ENCODE assay signal across 17 mouse cellular contexts in the genomic region with DNA sequence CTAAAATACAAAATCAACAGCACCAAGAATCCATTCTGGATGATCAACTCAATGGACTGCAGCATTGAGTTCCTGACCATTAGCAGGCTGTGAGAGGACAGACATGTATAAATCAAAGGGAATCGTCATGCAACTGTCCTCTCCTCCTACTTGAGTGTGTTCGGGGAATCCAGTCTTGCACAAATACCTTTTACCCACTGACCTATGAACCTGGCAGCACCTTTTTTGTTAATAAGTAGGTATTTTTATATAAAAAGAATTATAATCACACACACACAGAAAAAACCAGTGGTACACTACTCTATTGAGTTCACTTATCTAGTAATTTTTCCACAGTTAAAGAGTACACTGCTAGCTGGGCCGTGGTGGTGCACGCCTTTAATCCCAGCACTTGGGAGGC.
"Had no signal": no experiment of that assay in that cellular context is flagged by ENCODE, and none has a peak within 500 bp of the region (broad histone marks: within the 10 kb centered on the region; RNA-seq: fewer than 3 reads in every experiment).

No protein-coding gene starts in this region.

- H3K27ac ChIP-seq: lung, embryonic 15.5 days; macrophage; midbrain, embryonic 12.5 days; midbrain, embryonic 15.5 days; neural tube, embryonic 12.5 days; stomach, embryonic 15.5 days; stomach, postnatal 0 days had no signal

- H3K27me3 ChIP-seq: lung, embryonic 15.5 days; megakaryocyte, embryonic 14.5 days; midbrain, embryonic 12.5 days; midbrain, embryonic 15.5 days; neural tube, embryonic 12.5 days; stomach, embryonic 15.5 days had no signal

- H3K4me2 ChIP-seq: lung, embryonic 15.5 days; midbrain, embryonic 12.5 days; midbrain, embryonic 15.5 days; neural tube, embryonic 12.5 days; stomach, embryonic 15.5 days had no signal

- H3K4me3 ChIP-seq: lung, embryonic 15.5 days; megakaryocyte, embryonic 14.5 days; midbrain, embryonic 12.5 days; midbrain, embryonic 15.5 days; neural tube, embryonic 12.5 days; stomach, embryonic 15.5 days had no signal

- H3K36me3 ChIP-seq: lung, embryonic 15.5 days; midbrain, embryonic 12.5 days; midbrain, embryonic 15.5 days; neural tube, embryonic 12.5 days; stomach, embryonic 15.5 days had no signal

- ATAC-seq: liver, postnatal 0 days; lung, postnatal 0 days; midbrain, embryonic 15.5 days had no signal

- DNase-seq: liver, postnatal 0 days; lung, adult 2 months; lung, postnatal 14 days; lung, postnatal 36 days; right cerebral cortex, postnatal 14 days; thymus, adult 2 months; thymus, postnatal 25 days; thymus, postnatal 4 days had no signal

- H3K9me3 ChIP-seq: lung, embryonic 15.5 days; megakaryocyte, embryonic 14.5 days; midbrain, embryonic 12.5 days; midbrain, embryonic 15.5 days; neural tube, embryonic 12.5 days; stomach, embryonic 15.5 days had no signal

- H3K9ac ChIP-seq: liver, postnatal 0 days; lung, embryonic 15.5 days; midbrain, embryonic 12.5 days; midbrain, embryonic 15.5 days; neural tube, embryonic 12.5 days; stomach, embryonic 15.5 days had no signal
